Mouse (Mus musculus): Measurements from ENCODE around the gene 9130409I23Rik.
A peak's percentile ranks its signal among the peaks of the same experiment; 100 is the strongest.

GRCm38 (mm10) chr1:181039652-181040051, 11.4 kb upstream of the 9130409I23Rik start:
- TF ChIP-seq CTCF (conservative IDR thresholded peaks at IDR 0.05; ENCODE audit: low read length) (peak; percentile 60), NANOG (IDR thresholded peaks at IDR 0.05; ENCODE audit: borderline replicate concordance, low read length) (no peak), POU5F1 (IDR thresholded peaks at IDR 0.05; ENCODE audit: borderline replicate concordance, low read length) (no peak)
